Mouse (Mus musculus): ENCODE data around the gene Trank1.

DNA sequence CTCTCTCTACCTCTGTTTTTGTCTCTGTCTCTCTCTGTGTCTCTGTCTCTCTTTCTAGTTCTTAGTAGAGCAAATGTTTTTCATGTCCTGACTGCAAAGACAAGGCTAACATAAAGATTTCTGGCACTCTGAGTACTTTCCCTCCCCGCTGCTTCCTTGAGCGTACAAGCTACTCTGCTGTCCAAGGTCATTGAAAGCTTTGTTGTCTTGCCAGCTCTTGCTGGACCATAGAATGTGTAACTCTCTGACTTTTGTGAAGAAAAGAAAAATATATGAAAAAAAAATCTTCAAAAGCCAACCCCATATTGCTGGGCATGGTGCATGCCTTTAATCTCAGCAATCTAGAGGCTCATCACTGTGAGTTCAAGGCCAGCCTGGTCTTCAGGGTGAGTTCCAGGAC lies 12.9 kb upstream of the Trank1 start:
- TF ChIP-seq CTCF (IDR thresholded peaks at IDR 0.05; ENCODE audit: low read depth, low read length) (no peak), POLR2A (IDR thresholded peaks at IDR 0.05; ENCODE audit: borderline replicate concordance, low read depth, low read length) (no peak)
